Mouse (Mus musculus) gastrocnemius, adult 18-20 months (tissue): ENCODE results near the gene Uevld. TPM values are rescaled to one million over a fixed set of nuclear protein-coding genes. Genes with fewer than 3 reads are reported as not detected.
"Not testable (repeated sequence)": the region's sequence is repeated elsewhere in the genome, so short reads cannot be mapped to it uniquely, and the experiment has no call there.

Experiments
- DNase-seq: peaks from one replicate; pipeline ENCODE4 v3.0.0; 2021; ENCODE audit warnings: low spot score
- total RNA-seq, 2 experiments: library from RNA; stranded (reverse); gene quantifications; 2 replicates each; pipeline ENCODE4 v1.2.3; 2021

Gene Uevld
- total RNA-seq, 2 experiments from 2014 or later: 10.5 to 11.5 TPM

DNA sequence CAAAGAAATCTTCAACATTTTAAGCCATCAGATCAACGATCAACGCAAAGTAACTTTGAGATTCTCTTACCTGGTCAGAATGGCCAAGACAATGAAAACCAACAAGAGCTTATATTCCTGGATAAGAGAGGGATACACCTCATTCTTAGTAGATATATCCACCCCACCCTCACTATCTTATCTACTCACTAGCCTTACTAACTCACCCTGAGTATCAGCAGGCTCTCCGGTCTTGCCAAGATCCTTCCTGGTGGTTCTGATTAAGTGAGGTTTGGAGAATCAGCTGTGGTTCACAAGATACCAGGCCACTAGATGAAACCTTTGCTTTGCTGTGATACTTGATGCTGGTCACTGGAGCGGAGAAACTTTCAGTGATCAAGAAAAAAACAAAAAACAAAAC lies 16.3 kb upstream of the Uevld start:
- DNase-seq: no peak

DNA sequence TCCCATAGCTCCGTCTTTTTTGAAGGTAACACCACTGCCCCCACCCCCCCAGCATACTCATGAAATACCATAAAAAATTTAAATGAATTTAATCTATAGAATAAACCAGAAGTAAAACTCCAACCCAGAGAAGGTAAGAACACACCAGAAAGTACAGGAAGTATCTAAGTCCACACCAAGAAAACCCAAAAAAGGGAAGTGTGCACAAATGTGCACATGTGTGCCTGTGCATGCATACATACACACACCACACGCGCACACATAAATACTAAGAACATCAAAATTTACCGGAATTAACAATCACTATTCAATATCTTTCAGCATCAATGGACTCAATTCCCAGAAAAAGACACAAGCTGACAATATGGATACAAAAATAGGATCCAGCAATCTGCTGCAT lies 11.6 kb upstream of the Uevld start:
- DNase-seq: no peak

DNA sequence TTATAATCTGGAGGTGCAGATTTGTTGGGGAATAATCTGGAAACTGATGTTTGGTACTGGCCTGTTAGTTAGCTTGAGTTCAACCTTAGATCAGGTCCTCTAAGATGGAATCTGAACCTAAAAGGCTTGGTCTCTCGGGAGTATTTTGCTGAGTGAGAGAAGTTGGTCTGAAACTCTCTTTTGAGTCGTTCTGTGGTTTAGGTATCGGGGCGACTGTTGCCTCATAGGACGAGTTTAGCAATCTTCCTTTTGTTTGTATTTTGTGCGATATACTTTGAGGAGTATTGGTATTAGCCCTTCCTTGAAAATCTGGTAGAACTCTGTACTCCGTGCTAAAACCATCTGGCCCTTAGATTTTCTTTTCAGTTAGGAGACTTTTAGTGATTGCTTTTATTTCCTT lies 5.7 kb upstream of the Uevld start:
- no peak for DNase-seq

DNA sequence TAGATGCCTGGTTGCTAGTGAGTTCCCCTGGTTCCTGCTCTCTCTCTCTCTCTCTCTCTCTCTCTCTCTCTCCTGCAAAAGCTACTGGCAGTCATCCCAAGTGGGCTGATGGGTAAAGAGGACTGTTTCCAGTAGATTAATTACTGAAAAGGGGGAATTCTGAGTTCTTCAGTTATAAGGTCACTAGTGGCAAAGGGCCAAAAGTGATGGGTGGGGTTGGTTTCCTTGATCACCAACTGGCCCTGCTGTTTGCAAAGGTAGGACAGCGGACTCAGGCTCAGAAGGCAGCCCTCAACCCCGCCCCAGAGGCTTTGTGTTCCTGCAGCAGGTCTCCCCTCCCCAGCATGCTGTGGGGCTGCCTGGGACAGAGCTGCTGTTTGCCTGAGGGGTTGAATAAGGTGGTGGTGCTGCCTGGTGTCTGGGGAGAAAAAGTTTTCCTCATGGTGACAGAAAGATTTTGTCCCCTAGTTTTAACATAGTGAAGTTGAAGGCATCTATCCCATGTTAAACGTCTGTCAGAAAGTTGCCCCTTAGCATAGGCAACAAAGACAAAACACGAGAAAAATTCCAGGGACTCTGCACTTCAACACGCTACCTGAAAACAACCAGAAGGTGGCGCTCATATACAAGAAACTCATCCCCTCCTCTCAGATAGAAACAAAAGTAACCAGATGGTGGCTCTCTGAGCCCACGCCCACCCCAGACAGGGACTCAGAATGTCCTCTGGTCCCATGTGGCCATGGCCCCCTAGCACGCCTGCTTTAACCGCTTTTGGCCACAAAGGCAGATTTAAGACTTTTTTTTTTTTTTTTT lies 4.7 kb upstream of the Uevld start:
- peak; percentile 76 for DNase-seq

DNA sequence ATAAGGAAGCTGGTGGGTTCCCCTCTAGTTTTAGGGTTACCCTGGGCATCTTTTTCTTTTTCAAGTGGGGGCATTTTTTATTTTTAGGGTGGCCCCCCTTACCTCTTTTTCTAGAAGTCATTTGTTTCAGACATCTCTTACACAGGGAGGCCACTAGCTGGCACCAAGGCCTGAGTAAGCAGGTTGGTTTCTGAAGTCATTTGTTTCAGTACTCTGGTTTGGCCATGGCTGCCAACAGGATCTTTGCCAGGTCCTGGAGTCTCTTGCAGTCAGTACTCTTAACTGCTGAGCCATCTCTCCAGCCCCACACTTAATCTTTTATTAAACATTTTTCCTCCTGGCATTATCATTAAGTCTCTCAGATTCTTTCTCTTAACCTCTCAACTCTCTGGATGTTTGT lies 3.8 kb upstream of the Uevld start:
- no peak for DNase-seq

DNA sequence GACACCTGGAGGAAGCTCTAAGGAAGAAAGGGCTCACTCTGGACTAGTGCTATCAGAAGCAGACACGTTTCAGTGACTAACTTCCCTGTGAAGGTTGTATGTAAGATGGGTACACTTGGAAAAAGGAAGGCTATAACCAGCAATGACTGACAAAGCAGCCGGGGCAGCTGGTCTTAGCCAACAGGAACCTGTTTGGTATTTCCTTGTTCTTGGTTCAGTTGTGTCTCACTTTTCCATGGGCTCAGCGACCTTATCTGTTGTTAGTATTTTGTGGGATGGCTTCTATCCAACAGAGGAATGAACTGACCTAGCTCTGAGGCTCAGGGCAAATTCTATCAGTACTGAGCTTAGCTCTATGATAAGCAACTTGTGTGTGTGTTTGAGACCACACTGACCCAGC lies 2.7 kb upstream of the Uevld start:
- no peak for DNase-seq

DNA sequence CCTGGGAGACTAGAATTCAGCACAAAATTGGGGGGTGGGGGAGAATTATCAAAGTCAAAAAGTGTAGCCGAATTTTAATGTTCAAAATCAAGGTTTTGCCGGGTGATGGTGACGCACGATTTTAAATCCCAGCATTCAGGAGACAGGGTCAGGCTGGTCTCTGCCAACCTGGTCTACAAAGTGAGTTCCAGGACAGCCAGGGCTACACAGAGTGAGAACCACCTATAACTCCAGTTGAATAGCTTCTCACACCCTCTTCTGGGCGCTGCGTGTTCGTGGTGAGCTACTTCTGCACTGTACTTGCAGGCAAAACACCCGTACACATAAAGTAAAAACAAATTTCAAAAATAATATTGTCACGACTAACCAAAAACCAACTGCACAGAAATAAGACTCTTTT lies 526 bp upstream of the Uevld start:
- no peak for DNase-seq

DNA sequence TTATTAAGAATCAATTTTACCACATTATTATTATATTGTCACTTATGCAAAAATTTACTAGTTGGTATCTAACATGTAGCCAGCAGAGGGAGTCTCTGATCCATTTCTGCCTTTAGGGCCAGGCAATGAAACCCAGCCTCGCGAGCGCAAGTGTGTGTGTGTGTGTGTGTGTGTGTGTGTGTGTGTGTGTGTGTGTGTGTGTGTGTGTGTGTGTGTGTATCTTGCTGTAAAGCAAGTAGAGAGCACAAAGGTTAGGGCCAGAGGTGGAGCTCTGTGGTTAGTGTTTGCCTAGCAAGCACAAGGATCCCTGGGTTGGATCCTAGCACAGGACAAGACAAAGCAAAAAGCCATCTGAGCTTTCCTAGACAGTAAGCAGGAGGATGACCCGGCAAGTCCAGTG lies 22.5 kb downstream of the Uevld start:
- DNase-seq: no peak

DNA sequence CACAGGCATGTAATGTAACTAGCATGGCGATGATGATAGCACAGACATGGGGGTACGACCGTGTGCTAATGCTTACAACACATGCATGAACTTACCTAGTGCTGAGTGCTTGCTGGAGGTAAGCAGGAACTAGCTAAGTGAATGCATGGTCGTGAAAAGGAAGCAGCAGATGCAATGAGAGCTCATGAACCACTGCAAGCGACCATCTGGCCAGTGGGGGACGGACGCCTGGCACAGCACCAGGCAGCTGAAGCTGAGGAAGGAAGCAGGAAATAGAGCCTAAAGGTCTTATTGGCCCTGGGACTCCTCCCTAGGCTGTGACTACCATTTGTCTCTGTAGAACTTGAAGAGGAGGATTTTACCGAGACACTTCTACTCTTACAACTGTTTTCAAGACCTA lies 23.5 kb downstream of the Uevld start:
- DNase-seq: no peak

DNA sequence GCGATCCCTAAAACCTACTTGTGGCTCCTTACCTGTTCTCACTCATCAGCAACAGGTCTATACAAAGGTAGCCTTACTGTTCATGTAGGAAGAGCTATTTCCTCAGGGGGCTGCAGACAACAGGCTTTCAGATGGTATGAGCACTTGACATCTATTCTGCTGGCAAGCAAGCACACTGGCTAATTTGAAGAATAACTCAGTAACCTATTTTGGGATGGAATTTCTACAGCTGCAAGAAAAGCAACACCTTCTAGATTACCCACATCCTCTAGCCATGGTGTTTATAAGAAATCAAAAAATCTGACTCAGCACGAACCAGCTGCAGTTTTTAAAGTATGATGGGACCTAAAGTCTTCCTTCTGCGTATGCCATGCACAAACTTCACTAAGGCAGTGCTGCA lies 27.0 kb downstream of the Uevld start:
- DNase-seq: no peak

DNA sequence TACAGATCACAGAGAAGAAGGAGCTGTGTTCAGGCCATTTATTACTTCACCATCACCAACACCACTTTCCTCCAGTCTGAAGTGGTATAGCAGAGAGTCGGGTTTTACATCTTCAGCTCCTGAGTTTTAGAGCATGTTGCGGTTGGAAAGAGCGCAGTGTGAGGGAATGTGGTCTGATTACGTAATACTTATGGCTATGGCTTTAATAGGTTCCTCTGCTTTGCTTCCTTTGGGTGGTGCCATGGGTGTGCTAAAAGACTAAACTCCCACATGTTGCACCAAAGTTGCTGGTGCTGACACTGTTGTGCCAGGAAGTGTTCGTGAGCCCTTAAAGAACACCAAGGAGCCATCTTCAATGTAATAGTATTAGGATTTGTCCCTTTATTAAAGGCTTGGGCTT lies 30.0 kb downstream of the Uevld start:
- DNase-seq: no peak

DNA sequence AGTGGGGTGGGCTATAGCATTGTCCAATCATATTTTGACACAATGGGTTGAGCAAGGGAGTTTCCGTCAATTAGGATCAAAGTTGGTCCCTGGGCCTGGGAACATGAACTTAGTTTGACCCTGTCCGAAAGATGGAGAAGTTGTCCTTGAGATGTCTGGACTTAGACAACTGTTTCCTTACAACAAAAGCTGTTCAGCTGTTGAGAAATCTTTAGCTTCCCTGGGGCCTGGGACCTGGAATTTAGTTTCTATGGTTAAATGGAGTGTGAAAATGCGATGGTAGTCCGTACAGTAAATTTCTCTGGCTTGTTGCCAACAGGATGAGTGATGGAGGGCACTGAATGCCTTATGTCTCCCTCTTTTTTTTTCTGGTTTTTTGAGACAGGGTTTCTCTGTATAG lies 36.3 kb downstream of the Uevld start:
- DNase-seq: no peak

DNA sequence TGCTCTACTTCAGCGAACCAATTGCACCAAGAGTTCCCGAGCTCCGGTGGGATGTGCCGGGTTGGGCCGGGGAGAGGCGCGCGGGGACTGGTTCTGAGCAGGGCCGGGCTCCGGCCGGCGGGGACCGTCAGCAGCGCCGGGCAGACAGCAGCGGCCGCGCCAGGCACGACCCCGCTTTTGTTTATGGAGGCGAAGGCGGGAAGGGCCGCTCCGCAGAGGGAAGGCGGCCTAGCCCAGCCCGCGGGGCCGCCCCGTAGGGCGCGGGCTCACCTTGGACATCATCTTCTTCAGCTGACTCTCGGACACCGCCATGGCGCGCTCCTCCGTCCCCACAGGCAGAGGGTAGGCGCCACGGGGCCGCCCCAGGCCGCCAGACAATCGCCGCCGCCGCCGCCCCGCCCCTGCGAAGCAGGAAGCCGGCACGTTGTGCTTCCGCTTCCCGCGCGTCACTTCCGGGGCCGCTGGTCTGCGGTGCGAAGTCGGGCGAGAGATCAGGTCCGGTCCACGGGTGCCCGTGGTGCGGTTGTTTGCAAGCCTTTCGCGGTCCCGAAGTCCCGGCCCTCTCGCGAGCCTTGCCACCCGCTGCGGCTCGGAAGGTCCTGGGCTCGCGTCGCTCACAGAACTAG lies 38.7 kb downstream of the Uevld start, which contains the start of gene Tsg101:
Gene Tsg101, minus strand, starts transcription at position 419 of the 626 bp plus-strand sequence.
- DNase-seq: peak; percentile 91

DNA sequence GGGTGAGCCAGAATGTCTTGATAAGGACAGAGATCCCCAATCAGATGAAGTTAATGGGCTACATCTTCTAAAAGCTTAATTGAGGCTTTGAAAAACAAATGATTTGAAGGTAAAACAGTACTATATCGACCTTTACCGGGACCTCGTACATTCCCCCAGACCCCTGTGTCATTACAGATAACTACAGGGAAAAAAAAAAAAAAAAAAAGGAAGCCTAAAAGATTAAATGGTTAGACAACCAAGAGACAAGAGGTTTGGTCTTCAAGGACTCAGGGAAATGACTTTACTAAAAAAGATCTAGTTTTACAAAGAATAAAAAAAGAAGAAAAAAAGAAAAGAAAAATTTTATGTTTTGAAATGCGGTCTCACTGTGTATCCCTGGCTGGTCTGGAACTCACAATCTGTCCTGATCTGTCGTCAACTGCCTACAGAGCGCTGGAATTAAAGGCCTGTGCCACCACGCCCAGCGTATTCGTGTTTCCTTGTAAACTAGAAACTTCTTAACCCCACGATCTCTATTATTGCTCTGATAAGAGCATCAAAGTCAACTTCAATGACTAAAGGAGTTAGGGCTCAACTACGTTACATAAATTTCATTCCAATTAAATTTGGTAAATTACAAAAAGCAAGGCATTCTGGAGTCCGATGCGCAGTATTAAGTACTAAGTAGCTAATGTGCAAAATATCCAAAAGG lies 39.5 kb downstream of the Uevld start:
- DNase-seq: no peak

DNA sequence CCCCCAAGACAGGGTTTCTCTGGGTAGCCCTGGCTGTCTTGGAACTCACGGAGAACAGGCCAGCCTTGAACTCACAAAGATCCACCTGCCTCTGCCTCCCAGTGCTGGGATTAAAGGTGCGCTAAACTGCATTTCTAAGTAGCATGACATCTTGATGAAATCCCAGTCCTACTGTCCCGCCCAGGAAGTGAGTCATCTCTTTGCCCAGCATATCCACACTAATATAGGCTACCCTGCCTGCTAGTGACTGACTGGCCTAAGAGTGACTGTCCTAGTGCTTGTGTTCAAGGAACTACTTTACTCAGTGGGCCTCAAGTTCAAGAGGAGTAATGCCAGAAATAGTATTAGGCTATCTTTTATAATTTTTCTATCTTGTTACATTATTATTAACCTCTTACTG lies 42.0 kb downstream of the Uevld start:
- DNase-seq: no peak

DNA sequence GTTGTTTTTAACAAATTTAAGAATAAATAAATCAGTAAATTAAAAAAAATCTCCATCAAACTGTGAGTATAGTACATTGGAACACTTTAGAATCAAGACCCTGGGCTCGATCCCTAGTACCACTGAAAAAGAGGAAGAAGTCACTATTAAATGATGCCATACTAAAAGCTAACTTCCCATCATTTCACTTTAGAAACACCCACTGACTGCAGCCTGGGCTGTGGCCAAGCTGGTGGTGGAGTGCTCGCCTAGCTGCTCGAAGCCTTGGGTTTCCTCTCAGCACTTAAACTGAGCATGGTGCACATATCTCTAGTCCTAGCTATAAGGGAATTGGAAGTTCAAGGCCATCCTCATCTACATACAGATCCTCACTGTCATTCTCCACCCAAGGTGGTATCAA lies 47.1 kb downstream of the Uevld start:
- DNase-seq: no peak

DNA sequence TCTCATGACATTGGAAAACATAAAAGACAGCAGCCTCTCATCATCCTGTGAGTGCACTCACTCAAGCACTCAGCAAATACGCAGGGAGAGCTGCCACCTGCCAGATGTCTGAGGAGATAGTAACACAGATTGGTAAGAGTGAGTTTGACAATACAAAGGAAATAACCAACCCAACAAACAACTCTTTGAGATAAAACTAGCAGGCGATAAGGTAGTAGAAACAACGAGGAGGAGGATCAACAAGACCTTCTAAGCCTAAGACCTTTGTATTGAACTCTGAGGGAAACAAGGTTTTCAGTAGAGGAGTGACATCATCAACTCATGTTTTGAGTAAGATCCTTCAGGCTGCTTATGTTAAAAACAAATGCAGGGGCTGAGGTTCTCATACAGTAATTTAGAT lies 59.0 kb downstream of the Uevld start:
- DNase-seq: no peak

DNA sequence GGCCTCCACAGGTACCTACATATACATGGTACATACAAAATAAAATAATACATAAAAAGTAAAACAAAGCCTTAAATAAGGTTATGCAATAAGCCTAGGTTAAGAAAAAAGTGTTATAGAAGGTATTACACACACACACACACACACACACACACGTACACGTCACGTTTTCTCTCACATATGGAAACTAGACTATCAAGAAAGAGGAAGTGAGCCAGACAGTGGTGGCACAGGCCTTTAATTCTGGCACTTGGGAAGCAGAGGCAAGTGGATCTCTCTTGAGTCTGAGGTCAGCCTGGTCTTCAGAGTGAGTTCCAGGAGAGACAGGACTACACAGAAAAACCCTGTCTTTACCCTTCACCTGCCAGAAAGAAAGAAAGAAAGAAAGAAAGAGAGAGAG lies 62.8 kb downstream of the Uevld start:
- no peak for DNase-seq

DNA sequence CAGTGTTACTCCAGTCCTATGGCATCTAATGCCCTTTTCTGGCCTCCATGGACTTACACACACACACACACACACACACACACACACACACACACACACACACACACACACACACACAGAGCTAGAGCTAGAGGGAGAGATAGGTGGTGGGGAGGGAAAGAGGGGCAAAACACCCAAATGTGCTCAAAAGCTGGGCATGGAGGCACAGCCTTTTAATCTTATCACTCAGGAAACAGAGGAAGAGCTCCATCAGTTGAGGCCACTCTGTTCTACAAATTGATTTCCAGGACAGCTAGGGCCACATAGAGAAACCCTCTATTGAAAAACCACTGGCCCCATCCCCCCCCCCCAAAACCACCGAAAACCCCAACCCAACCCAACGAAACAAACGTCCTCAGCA lies 75.0 kb downstream of the Uevld start:
- no peak for DNase-seq

DNA sequence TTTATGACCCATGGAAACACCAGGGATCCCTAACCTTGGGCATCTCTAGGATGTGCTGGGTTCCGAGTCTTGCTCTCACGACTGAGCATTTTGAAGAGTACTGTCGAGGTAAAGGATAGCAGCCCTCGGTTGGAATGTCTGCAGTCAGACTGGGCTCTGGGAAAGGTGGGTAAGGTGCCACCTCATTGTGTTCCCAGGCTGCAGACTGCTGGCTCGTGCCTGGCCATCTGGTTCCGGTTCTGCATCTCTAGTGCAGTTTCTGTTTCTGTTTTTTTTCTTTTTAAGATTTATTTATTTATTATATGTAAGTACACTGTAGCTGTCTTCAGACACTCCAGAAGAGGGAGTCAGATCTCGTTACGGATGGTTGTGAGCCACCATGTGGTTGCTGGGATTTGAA lies 76.4 kb downstream of the Uevld start:
- not testable (repeated sequence) for DNase-seq

DNA sequence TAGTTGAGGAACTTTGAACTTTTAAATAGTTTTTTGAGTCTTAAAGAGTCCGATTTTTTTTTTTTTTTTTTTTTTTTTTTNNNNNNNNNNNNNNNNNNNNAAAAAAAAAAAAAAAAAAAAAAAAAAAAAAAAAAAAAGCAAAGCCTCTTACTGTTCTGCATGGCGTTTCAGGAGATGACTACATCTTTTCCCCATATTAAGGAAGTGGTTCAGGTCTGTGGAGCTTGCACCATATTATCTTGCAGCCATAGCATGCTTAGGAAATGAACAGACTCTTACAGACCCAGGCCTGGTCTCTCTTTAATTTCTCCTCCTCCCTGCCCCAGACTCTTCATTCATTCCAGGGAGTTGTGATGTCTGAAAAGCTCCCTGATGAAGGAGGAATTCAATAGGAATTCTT lies 77.3 kb downstream of the Uevld start:
- no peak for DNase-seq

DNA sequence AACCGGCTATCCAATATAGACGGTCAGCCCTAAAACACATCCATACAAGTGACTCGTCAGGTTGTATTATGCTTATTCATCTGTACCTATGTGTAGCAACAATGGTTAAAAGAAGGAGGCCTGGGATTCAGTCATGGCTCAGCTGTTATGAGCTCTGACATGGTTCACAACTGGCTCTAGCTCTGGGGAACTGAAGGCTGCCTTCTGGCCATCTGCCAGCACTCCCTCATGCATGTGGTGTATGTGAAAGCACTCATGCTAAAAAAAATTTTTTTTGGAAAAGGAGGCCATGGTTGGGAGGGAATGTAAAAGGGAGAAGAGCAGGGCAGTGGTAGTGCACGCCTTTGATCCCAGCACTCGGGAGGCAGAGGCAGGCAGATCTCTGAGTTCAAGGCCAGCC lies 78.5 kb downstream of the Uevld start:
- DNase-seq: no peak

DNA sequence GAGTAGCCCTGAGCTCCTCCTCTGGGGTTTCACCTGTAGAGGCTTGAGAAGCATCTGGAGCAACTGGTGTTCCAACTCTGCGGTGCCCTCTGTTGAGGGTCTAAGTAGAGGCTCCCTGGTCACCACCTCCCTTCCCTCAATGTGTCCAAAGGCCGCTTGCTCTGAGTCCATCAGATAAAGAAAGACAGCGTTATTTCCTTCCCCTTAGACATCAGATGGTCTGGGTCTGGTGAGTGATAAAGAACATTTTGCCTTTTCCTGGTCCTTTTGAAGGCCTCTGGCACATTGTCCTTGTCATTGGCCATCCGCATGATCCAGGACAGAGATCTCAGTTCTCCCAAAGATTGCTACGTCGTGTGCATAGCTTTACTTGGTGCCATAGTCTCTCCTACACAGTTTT lies 81.1 kb downstream of the Uevld start:
- DNase-seq: no peak
